Mouse (Mus musculus): ENCODE results near the gene Mrpl38.
"Not testable (repeated sequence)": the region's sequence is repeated elsewhere in the genome, so short reads cannot be mapped to it uniquely, and the experiment has no call there.

Mrpl38 gene

DNA sequence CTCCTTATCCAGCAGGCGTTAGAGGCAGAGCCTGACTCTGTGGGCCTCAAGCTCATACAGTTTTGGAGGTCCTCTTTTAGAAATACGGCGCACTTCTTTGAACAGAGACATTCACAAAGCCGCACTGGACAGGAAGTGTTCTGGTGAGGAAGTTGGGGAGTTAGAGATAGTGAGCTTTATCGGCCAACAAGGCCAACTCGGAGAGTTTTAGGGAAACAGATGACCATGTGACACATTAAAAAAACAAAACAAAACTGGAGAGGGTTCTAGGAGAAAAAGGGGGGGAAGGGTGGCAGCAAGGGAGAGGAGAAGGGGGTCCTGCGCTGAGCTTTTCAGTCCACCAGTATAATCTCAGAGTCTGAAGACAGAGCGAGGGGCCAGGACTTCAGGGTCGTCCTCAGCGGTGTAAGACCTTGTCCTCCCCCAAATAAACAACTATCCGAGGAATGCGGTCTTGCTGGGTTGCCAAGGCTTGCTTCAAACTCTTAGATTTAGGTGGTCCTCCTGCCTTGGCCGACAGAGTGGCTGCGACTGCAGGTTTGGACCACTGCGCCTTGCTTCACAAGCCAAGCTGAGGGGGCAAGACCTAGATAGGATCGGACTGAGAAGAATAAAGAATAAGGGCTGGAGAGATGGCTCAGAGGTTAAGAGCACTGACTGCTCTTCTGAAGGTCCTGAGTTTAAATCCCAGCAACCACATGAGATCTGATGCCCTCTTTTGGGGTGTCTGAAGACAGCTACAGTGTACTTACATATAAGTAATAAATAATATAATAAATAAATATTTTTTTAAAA is 44.7 kb downstream of the Mrpl38 start:
- no peak for DNase-seq (ENCODE audit: low spot score in 2 of 2)

DNA sequence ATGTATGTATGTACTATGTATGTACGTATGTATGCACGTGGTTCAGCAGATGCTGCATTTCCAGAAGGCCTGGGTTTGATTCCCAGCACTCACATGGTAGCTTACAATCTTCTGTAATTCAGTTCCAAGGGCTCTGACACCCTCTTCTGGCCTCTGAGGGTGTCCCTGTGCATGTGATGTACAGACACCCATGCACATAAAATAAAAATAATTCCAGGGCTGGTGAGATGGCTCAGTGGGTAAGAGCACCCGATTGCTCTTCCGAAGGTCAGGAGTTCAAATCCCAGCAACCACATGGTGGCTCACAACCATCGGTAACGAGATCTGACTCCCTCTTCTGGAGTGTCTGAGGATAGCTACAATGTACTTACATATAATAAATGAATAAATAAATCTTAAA is 45.7 kb downstream of the Mrpl38 start:
- DNase-seq (ENCODE audit: low spot score in 2 of 2): not testable (repeated sequence)

GRCm38 (mm10) chr11:116091591-116091990 is 47.1 kb downstream of the Mrpl38 start:
- DNase-seq (ENCODE audit: low spot score in 2 of 2): no peak

GRCm38 (mm10) chr11:116089545-116089944 is 49.1 kb downstream of the Mrpl38 start:
- DNase-seq (ENCODE audit: low spot score in 2 of 2): no peak

DNA sequence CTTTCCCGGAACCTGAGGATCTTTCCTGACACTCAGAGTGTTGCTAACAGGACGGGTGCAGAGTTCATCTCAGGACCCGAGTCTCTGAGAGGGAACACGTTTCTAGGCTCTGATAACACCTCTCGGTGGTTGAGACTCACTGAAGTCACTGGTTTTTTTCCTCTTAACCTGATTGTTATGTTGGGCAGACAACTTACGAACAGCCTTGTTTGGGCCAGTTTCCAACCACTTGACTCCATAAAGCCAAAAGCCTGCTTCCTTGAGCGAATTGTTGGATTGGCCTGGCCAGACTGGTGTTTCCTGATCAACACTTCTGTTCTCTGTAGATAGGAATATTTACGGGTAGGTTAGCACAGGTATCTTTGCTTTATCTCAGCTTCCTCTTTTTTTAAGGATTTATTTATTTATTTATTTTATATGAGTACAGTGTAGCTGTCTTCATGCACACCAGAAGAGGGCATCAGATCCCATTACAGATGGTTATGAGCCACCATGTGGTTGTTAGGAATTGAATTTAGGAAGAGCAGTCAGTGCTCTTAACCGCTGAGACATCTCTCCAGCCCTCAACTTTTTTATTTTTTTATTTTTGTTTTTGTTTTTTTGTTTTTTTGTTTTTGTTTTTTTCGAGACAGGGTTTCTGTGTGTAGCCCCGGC is 49.8 kb downstream of the Mrpl38 start:
- DNase-seq (ENCODE audit: low spot score in 2 of 2): no peak

- no peak for DNase-seq (ENCODE audit: low spot score in 2 of 2)
Measured at GRCm38 (mm10) chr11:116088188-116088587, 50.5 kb downstream of the Mrpl38 start.

DNA sequence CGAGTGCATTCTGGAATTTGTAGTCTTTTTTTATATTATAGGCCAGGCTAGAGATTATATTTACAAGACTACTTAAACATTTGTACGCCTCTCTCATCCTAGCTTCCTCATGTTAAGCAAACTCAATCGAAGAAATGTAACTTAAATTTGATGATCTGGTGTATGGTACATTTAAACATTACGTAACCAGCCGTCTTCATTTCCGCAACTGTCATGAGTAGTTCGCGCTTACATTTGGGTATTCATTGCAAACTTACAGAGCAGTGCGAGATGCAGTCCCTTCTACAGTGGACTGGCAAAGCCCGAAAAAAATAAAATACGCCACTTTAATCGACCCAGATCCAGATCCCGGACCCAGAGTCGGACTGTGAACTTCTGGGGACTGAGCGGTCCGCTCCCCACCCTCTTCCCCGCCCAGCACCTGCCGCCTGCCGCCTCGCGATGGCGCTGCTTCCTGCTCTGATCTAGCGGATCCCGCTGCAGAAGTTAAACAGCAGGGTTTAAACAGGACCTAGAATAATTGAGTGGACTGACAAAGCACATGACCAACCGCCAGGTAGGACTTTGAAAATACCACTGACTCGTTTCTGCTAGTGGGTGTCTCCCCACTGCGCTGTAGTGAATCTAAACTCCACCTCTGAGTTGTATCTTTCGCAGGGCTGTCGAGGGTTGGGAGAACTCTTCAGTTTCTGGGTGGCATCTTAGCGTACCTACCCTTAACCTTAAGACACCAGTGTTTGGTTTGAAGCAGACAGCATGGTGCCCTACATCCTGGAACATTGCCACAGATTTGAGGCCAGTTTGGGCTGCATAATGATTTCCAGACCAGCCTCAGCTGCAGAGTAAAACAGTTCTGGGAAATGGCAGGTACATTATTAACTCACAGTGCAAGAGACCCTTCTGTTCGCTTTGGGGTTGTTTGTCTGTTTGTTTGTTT is 51.2 kb downstream of the Mrpl38 start:
- peak; percentile 81 to 88 for DNase-seq (ENCODE audit: low spot score in 2 of 2)

DNA sequence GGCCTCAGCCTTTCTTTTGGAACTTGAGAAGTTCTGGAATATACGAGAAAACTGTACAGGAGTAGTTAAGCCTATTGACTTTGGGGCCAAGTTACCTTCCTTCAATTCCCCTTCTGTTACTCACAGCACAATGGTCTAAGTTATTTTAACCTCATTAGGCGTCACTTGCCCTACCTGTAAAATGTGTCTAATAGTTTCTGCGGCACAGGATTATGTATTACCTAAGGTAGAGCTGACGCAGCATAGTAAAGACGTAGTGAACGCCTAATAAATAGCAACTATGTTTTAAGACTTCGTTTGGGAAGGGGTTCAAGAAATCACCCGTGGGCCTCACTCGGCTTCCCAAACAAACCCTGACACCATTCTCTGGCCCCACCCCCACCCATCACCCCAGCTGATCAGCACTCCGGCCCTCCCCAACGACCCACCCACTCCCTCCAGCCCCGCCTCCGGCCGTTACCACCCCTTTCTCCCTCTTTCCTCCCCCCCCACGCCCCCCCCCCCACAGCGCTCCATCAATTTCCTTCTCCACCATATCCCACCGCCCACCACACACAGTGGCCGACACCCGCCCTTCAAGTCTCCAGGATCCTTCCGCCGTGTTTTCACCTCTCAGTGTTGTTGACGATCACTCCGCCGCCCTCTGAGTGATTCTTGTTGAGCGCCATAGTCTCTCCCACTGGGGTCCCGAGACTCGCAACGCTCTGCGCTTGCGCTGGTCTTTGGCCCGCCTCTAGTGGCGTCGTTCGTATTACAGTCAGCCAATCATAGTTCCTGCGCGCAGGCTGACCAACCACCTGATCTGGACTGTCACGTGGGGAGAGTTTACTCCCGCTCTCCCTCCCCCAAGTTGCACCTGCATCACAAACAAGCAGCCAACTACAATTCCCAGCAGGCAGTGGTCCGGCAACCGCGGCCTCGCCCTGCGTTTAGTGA is 52.1 kb downstream of the Mrpl38 start, which contains the start of gene Wbp2:
TSS of gene Wbp2 (minus strand) at position 738 of the 936 bp plus-strand sequence.
- peak; percentile 88 to 92 for DNase-seq (ENCODE audit: low spot score in 2 of 2)

- DNase-seq (ENCODE audit: low spot score in 2 of 2): no peak
Measured at GRCm38 (mm10) chr11:116084166-116084565, 54.5 kb downstream of the Mrpl38 start.

DNA sequence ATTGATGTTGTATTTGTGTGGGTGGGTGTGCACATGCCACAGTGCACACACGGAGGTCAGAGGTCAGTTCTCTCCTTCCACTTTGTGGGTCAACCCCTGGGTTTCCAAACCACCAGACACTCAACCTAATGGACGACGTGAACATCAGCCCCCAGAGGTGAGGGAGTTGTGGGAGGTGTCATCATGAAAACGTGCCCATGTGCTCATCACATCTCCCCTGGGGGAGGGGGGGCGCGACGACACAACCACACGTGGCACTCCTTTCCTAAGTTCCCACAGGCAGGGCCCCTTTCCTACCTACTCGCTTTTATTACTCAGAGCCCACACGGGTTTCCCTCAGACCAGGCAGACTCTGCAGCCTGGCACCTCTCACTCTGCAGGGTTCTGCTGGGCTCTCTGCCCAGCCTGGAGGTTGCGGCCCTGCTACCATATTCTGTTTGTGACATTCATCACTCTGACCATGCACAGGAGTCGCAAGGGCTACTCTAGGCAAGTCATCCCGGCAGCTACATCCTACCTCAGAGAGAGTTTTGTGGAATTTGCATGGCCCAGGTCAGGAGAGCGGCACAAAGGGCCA is 55.5 kb downstream of the Mrpl38 start:
- DNase-seq (ENCODE audit: low spot score in 2 of 2): no peak
